Mouse (Mus musculus): ENCODE data around the gene Erc2.

Erc2 gene

DNA sequence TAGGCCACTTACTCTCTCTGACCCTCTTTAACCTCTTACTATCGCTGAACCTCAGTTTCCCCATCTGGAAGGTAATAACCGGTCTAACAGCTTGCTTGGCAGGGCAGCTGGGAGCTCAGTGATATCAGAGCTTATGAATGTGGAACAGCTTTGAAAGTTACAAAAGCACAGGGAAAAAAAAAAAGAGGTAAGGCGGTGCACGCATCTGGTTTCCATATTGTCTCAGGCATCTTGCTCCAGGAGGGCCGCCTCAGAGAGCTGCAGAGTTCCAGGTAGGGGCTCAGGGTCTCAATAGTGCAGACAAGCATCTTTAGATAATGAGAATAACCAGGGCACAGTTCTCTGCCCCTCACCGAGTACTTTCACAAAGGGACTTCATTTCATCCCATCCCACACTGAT lies 816.9 kb downstream of the Erc2 start:
- no peak for DNase-seq (ENCODE audit: low read depth, low spot score)

DNA sequence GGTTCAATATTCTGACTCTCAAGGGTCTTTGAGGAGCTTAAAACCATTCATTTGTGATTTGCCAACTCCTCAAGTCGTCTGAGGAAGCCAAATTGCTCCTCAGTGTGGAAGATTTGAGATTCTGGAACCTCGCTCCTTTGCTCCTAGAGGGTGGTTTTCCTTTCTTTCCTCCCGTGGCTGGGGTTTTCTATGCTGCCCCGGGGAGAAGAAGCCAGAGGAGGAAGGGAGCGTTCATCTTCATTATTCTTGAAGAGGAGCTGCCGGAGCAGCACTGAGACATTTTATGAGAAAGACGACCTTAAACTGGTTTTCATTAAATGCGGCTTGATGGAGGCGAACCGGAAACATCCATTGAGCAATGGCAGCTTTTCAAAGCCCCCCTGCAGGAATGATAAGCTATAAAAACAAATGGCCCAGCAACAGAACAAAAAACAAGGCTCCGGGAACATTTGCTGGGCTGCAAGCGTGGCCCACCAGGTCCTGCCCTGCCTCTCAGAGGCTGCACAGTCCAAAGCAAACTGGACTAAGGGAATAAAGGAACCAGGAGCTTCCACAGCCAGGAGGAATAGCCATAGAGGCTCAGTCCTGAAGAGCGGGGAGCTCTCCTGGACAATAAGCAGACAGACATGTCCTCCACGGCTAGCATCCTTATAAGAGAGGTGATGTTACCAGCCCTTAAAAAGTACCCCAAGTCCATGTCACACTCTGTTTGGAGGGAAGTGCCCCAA lies 819.2 kb downstream of the Erc2 start:
- no peak for DNase-seq (ENCODE audit: low read depth, low spot score)

DNA sequence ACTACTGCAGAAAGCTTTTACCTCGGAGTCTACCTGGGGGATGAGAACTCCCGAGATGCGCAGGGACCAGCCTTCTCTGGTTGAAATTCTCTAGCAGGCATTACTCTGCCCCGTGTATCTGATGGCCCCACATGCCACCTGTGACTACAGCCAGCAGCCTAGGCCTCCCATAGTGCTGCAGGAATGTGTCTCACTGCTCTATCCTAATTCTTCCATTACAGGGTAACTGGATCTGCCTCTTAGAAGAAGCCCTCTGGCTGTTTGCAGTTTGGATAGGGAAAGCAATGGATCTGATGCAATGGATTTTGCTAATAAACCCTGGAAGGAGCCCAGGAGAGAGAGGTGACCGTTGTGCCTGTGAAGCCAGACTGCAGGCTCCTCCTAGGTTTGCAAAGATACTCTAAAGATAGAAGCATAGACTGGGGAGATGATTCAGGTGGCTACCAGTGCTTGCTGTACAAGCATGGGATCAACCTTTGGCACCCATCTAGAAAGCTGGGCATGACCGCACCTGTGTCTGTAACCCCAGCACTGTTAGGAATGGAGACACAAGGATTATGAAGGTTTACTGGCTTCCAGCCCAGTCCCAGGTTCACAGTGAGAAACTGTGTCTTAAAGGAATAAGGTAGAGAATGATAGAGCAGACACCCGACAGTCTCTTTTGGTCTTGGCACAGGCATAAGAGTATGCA lies 821.2 kb downstream of the Erc2 start:
- DNase-seq (ENCODE audit: low read depth, low spot score) = no peak

DNA sequence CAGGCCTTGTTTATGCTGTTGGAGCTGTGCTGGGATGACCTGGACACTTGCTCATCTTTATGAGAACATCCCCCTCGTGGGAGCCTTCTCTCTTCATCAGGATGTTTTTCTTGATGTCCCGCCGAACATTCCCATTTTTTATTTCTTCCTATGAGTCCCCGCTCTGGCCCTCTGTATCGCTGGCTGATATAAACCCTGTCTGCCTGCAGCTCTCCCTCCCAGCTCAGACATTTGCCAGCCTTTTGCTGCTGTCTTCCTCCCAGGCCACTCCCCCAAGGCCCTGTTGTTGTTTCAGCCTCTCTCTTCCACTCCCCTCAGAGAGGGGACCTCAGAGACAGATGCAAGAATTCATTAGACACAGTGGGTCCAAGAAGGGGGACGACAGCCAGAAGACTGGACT lies 823.5 kb downstream of the Erc2 start:
- DNase-seq (ENCODE audit: low read depth, low spot score) = no peak

DNA sequence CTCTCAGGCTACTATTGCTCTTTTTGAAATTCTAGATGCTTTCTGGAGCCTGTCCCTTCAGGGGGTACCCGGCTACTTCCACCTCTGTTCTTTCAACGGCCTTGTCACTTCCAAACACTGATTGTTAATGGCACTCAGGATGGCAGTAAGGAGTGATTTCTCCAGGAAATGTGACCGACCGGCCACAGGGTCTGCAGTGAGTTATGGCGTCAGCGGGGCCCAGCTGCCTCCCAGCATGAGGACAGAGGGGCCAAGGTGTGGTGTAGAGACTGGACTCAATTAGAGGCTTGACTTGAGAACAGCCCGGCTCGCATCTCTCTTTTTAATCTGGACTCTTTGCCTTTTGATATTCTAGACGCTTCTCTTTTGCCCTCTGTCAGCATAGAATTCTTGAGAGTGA lies 829.5 kb downstream of the Erc2 start:
- no peak for DNase-seq (ENCODE audit: low read depth, low spot score)

DNA sequence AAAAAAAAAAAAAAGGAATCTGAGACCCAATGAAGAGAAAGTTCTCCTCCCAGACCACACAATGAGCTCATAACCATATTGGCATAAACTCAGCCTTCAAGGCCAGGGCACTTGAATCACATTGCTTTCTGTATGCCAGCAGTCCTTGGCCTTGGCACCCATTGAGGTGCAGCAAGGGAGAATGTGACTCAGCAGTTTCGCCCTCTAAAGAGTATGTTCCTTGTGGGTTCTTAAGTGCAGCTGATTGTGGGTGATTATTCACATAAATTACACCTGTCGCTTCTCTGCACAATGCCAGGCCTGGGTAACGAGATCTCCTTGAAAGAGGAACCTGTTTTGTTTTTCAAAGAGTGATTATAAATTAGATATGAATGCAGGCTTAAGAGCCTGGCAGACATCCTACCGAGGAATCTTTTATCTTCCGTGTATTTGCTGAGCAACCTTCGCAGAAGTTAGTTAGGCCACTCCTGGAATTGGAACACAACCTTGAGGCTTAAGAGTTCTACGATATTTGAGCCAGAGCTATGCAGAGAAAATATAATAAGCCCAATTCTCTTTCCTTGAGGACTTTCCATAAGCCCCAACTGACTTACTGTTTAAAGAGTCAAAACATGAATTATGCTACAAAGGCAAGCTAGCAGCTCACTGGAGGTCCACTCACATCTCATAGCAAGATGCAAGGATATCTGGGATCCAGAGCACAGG lies 834.3 kb downstream of the Erc2 start:
- DNase-seq (ENCODE audit: low read depth, low spot score) = no peak

DNA sequence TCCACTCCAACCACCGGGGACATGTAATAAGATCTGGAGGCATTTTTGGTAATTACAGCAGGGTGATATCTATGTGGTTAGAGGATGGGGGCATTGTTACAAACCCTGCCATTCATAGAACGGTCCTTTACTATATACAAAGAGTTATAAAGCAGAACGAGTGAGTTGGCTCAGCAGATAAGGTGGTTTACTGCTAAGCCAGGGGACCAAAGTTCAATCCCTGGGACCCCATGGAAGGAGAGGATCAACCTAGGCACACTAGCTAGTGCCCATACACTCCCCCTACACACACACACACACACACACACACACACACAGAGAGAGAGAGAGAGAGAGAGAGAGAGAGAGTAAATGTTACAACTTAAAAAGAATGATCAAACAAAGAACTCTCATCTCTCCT lies 835.2 kb downstream of the Erc2 start:
- no peak for DNase-seq (ENCODE audit: low read depth, low spot score)

DNA sequence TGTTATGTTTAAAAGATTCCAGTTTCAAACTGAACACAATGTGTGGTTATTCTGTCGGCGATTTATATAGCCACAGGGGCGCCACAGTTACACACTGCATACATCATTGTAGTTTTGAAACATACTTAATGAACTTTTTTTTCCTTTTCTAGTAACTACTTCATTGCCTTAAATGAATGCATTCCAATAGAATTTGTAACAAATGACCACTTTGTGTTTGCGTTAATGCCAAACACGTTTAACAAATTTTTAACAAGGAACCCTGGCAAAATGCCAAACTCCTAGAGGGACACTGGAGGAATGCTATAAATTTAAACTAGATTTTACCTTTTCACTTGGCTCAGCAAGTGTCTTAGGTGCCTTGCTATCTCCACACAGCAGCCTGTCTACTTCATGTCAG lies 845.7 kb downstream of the Erc2 start:
- no peak for DNase-seq (ENCODE audit: low read depth, low spot score)

DNA sequence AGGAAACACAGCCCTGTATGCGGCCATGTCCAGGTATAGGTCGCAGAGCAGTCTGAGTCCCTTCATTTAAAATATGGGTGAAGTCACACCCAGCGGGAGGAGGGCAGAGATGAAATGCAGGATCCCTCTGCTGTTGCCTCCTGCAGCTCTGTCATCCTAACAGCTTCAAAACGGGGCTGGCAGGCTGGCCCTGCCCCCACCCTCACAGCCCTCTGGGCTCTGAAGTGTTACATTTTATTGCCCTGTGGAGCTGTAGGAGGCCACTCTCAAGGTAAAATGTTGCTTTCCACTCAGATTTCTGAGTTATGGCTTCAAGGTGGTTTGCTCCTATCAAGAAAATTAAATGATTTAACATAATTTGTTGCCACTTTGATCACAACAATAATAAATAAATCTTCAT lies 847.5 kb downstream of the Erc2 start:
- DNase-seq (ENCODE audit: low read depth, low spot score) = no peak

DNA sequence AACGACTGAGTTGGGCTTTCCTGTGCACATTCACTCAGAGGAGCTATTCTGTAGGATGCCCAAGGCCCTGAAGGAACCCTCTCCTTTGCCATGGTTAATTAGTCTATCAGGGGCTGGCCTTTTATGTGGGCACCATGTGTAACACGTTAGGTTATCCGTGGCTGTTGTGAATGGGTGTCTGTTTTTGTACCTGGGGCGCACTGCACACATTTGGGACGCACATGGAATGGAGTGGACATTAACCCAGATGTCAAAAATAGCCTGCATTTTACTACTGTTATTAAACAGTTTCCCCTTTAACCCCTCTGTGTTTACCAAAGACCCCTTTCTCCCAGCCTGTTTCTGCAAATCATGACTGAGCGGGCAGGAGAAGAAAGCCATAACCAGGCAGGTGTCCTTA lies 848.0 kb downstream of the Erc2 start:
- no peak for DNase-seq (ENCODE audit: low read depth, low spot score)

DNA sequence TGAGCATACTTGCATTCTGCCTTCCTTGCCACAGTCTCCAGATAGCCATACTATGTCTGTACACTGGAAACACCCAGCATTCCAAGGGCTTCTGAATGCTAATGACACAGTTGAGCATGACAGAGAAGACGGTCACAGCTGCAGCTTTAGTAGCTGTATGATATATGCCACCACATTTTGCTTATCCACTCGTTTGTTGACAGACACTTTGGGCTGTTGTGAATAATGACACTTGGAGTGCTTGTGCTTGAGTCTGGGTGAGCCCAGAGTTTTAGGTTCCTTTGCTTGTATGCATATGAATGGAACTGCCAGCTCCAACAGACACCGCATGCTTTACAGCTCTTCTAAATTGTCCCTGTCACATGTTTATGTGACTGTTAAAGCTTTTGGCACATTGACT lies 852.8 kb downstream of the Erc2 start:
- DNase-seq (ENCODE audit: low read depth, low spot score) = no peak

DNA sequence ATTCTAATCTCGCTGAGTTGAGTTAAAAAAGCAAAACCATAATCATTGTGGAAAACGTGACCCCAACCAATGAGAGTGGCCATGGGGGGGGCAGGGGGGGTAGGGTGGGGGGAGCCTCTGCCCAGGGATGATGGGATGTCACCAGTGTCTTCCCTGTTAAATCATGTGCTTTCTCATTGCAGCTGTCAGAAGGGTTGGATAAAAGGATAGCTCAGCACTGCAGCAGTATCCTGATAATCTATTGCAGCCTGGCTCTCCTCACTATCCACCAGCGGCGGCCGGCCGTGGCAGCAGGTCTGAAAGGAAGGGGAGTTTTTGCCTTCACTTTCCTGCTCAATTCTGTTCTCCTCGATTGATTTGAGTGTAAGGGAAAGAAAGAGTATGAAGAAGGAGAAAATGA lies 853.2 kb downstream of the Erc2 start:
- DNase-seq (ENCODE audit: low read depth, low spot score) = no peak

DNA sequence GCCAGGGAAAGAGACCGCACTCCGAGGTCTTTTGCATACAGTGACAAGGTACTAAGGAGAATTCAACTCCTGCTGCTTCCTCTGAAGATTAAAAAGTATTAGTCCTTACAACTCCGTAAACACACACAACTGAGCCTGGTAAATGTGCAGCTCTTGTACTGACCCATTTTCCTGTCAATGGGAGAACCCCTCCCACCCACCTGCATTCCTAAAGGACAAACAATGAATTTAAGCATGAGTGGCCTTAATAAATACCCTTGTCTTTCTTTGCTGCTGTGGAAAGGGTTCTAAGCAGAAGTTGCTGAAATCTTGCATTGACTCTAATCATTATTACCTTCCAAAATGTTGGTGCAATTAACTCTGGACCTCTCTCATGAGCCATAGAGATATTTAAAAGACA lies 854.5 kb downstream of the Erc2 start:
- no peak for DNase-seq (ENCODE audit: low read depth, low spot score)

DNA sequence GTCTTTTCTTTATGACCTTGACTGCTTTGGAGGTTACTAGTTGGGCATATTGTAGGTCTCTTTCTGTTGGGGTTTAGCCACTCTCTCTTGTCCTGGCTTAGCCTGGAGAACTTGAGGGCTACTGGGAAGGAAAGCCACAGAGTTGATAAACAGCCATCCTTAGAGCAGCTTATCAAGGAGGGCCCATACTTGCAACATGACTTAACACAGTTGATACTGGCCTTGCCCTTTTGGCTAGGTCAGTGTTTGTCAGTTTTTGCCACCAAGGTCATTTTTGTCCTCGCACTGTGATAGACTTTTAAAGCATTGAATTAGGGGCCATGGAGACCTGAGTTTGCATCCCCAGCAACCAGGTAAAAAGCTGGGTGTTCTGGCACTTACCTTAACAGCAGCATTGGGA lies 858.6 kb downstream of the Erc2 start:
- DNase-seq (ENCODE audit: low read depth, low spot score) = no peak

DNA sequence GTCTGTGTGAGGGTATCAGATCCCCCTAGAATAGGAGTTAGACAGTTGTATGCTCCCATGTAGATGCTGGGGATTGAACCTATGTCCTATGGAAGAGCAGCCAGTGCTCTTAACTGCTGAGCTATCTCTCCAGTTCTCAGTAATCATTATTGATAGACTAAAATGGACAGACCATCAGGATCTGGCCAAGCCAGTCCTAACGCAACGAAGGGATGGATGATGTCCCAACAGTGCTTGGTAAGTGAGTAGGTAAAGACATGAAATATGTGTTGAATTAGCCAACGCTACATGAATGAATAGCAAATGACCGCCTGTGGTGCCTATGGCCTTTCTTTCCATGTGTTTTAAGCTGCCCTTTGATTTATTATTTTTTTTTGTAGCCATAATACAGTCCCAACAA lies 871.6 kb downstream of the Erc2 start:
- DNase-seq (ENCODE audit: low read depth, low spot score) = no peak

DNA sequence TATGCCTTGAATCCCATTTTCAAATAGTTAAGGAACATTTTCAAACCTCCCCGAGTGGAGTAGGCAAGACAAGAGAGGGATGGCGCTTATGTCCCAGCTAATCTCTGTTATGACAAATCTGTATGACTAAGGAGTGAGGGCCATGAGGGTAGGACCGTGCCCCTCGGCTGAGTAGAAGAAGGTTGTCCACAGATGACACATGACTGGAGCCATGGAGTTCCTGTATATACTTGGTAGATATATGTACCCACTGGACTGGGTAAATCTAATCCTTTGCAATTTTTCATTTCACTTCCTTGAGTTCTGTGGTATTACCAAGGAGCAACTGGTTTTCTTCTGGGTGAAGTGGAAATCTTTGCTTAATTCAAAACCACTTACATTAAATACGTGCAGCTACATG lies 872.0 kb downstream of the Erc2 start:
- no peak for DNase-seq (ENCODE audit: low read depth, low spot score)

DNA sequence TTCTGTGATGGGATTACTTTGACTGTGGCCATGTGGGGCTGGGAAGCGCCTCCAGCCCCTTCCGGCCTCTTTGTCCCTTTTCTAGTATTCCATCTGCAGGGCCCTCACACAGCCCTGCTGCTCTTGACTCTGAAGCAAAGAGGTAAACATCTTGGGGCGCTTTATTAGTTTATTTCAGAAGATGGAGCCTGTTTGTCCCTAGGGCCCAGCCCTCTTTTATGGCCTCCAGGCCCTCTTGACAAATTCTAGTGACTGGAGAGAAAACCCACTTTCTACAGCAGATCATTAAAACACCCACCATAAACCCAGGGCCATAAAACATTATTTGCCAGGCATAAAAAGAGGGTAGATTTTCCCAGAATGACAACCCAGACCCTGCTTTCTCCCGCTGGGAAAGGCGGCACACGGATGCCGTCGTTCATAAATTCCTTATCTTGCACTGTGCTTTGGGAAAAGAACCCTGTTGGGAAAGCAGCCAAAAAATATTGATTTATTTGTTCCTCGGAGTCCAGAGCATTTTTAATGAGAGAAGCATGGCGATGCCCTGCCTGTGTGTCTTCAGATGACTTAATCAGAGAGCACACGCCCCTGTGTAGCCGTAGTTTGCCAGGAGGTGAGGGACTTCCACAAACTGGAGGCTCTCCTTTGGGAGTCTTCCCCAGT lies 879.1 kb downstream of the Erc2 start:
- DNase-seq (ENCODE audit: low read depth, low spot score) = no peak

DNA sequence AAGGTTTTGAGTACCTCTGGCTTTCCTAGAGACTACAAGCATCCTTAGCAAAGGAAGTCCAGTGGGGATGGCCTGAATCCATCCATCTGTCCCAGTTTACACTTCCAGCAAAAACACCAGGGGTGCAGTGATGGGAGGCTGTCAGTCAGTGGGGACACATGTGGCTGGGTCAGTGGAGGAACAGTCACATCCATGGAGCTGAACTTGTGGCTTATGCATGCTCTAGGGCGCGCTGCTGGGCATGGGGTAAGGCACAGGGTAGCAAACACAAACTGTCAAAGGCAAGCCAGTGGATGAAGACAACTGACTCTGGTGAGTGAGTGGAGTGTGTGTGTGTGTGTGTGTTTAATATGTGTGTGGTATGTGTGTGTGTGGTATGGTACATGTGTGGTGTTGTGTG lies 881.0 kb downstream of the Erc2 start:
- no peak for DNase-seq (ENCODE audit: low read depth, low spot score)

DNA sequence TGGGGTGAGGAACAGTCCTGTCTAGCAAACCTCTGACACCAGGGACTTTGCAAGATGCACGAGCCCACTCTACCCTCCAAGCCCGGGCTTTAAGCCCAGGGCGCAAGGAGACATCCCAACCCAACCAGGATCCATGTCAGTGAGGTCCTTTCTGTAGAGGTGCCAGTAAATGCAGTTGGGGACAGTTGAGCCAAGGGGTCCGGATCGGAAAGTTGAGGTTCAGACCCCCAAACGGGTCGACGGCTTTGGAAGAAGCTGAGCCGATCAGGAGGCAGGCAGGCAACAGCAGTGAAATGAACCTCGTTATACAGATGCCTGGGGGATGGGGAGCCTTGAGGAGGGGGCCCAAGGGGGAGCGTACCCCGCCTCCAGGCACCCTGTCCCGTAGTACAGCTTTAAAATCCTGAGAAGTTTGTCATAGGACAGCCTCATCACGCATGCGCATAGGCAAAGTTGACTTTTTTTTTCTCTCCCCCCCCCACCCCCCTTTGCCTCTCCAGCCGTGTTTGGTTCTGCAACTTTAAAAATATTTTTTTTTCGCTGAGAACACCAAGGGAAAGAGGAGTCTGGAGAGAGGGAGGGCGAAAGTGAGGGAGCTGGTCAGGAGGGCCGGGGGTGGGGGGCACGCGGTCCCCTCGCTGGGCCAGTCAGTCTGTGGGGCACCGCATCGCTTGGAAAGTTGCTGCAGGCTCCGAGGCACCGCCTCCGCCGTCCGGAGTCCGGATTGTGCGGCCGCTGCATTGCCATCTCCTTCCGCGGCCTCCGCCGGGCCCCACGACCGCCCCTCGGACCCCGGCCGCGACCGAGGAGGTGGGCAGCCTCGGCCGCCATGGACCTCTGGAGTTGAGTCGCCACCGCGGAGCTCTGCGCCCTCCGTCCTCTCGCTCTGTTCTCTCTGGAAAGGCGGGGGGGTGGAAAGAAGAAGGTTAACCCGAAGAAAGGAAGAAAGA lies 882.1 kb downstream of the Erc2 start, which contains the start of gene Wnt5a:
Wnt5a (plus strand) TSS at position 650 of the 950 bp plus-strand sequence.
- no peak for DNase-seq (ENCODE audit: low read depth, low spot score)

DNA sequence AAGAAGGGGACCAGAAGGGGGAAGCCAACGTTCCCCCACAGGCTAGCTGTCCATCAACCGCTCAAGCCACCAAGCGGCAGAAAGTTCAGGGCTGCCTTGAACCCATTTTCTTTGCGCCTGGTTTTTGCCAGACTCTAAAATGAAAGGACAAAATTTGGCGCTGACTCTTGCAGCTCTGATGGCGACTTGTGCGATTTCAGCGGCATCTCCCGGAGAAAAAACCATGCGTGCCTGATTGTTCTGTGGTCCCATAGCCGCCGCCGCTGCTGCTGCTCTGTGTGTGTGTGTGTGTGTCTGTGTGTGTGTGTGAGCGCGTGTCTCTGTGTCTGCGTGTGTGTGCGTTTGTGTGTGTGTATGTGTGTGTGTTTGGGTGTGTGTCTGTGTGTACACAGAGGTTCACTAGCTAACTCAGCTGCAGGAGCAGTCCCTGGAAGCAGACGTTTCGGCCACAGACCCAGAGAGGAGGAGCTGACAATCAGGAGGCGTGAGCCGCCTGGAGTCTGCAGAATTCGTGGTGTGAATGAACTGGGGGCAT lies 882.9 kb downstream of the Erc2 start:
- DNase-seq (ENCODE audit: low read depth, low spot score) = no peak

Measured in retina, postnatal 7 days (tissue).